Mouse (Mus musculus): ENCODE results near the gene Ttc28.

The Ttc28 gene

DNA sequence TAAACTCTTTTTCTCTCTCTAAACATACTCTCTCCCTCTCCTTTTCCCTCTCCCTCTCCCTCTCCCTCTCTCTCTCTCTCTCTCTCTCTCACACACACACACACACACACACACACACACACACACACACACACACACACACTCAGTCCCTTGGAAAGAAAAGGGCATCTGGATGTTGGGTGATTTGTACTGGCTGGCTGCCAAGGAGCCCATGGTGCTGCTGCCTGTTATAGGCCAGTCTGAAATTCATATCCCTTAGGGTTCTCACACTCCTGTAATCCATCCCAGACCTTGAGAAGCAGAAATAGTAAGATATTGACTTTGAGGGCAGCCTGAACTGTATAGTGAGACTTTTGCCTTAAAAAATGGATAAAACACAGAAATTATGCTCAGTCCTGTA, 4.9 kb upstream of the Ttc28 start:
- no peak for TF ChIP-seq GATA4 (IDR thresholded peaks at IDR 0.05; ENCODE audit: insufficient replicate concordance, low read length)

DNA sequence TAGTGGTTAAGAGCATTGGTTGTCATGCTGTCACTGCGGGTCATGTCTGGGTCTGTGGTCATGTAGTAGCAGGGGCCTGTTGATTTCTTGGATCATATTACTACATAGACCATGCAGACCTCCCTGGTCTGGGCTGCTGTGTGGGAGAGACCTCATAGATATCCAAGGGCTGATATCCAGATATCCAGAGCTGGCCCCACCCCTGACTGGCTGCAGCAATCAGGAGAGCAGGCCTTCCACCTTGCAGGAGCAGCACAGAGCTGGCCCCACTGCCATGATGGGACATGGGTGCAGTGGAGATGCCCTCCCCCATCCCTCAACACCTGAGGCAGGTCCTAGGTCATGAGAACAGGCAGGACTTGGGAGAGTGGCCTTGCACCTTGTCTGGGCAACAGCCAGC, 4.3 kb upstream of the Ttc28 start:
- TF ChIP-seq GATA4 (IDR thresholded peaks at IDR 0.05; ENCODE audit: insufficient replicate concordance, low read length): no peak

DNA sequence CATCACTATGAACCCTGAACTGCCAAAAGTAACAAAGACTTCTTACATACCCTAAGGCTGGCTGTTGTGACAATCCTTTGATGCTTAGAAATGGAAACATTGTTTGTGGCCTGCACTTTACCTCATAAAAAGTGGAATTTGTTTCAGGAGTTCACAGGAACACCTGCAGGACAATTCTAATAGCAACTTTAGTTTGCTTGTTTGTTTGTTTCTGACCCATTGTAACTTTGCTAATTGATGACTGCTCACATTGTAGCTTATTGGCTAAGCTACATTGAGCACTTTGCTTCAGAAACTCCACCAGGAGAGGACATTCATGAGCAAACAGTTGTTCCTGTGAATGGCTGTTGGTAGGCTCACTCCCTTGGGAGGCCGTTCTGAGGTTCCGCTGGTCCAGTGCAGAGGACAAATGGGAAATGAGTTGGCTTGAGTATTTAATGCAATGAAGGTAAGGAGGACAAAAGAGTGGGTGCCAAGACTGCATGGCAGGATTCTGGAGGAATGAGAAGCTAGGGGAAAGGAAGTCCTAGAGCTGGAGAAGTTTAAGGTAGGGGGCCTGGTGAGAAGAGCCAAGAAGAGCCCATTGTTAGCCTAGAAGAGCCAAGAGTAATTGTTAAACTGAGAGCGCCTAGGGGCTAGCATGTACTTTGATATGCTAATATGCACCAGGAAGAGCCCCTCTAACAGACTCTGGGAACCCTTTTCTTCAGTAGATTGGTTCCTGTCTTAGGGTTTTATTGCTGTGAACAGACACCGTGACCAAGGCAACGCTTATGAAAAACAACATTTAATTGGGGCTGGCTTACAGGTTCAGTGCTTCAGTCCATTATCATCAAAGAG, 1.7 kb upstream of the Ttc28 start:
- no peak for TF ChIP-seq GATA4 (IDR thresholded peaks at IDR 0.05; ENCODE audit: insufficient replicate concordance, low read length)

DNA sequence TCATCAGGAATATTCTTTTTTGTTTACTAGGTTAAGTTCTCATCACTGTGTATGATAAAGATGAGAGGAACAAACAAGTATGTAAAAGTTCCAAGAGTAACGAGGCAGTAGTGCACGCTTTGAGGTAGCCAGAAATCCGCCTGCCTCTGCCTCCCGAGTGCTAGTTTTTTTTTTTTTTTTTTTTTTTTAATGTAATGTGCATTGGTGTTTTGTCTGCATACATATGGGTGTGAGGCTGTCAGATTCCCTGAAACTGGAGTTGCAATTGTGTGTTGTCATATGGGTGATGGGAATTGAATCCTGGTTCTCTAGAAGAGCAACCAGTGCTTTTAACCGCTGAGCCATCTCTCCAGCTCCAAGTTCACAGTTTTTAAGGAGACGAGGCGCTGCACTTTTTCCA, 561 bp upstream of the Ttc28 start:
- no peak for TF ChIP-seq GATA4 (IDR thresholded peaks at IDR 0.05; ENCODE audit: insufficient replicate concordance, low read length)

DNA sequence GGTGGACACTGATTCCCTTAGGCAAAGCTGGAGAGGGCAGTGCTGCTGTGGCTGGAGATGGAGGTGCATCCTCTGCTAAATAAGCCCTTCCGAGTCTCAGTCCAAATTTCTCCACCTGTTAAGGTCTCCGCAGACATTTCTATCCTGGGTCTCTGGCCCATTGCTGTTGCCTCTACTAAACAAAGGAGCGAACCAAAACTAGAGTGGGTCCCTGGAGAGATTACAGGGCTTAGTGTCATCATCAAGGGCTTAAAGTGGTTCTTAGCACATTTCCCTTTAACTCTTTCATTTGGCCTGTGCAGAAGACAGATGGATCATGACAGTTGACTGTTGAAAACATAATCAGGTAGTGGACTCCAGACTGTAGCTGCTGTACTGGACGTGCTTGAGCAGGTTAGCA, 9.0 kb downstream of the Ttc28 start:
- no peak for TF ChIP-seq GATA4 (IDR thresholded peaks at IDR 0.05; ENCODE audit: insufficient replicate concordance, low read length)

DNA sequence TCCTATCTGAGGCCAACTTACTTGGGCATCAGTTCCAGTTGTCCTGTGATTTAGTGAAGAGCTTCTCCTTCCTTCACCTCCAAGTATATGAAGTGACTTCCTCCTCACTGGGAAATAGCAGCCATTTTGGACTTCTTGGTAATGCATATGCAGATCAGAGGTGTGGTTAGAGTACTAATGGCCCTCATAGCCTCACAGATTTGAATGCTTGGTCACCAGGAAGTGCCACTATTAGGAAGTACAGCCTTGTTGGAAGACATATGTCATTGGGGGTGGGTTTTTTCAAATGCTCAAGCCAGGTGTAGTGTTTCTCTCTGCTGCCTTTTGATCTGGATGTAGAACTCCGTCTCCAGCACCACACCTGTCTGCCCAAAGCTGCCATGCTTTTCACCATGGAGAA, 10.3 kb downstream of the Ttc28 start:
- TF ChIP-seq GATA4 (IDR thresholded peaks at IDR 0.05; ENCODE audit: insufficient replicate concordance, low read length): no peak

DNA sequence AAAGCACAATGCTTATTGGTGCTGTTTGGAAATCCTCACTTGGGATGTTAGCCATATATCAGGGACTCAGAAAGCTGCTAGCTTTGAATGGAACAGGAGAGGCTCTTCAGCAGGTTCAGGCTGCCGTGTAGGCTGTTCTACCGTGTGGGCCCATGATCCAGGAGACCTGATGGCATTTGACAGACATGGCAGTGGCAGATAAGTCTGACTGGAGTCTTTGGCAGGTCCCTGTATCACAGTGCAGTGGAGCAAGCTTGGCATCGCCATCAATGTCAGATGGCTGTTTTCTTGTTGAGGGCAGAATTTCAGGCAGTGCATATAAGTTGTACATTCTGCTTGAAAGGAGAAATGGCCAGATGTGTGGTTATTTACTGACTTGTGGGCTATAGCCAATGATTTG, 11.0 kb downstream of the Ttc28 start:
- TF ChIP-seq GATA4 (IDR thresholded peaks at IDR 0.05; ENCODE audit: insufficient replicate concordance, low read length): no peak

DNA sequence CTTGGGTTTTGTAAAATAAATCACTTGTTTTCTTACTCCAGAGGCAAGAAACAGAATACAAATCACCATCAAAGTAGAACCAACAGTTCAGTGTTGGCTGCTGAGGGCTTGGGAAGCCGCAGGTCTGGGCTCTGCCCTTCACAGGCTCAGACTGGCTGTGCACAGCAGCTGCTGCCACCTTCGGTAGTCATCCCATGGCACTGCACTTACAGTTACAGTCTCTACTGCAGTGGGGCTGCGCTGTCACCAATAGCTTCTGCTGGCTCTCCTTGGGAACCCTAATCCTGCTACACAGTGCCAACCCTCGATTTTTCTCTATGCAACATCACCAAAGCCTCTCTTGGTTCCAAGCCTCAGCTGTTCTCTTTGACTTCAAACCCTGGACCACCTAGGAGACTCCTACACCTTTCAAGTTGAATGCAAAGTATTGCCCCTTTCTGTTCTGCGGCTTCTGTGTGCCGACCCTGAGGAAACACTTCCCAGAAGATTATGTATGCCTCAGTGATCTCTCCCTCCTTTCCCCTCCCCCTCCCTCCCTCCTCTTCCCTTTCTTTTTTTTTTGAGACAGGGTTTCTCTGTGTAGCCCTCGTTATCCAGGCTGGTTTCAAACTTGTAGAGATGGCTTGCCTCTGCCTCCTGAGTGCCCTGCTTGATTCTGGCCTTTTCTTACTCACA, 17.6 kb downstream of the Ttc28 start:
- no peak for TF ChIP-seq GATA4 (IDR thresholded peaks at IDR 0.05; ENCODE audit: insufficient replicate concordance, low read length)

DNA sequence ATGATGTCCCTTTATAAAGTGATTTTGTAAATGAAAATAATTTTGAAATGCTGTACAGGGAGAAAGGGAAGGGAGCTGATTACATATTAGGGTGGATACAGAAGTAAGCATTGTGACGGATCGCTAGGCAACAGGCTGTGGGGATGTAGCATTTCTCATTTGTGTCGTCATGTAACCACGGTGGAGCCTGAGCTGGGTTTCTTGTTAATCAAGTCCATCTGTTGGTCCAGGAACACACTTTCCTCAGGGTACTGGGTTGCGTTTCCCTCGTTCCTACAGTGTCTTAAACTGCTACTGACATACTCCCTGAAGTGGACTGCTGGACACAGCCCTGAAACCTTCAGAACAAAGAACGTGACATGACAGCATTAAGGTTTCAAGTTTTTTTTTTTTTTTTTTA, 18.6 kb downstream of the Ttc28 start:
- TF ChIP-seq GATA4 (IDR thresholded peaks at IDR 0.05; ENCODE audit: insufficient replicate concordance, low read length): no peak

DNA sequence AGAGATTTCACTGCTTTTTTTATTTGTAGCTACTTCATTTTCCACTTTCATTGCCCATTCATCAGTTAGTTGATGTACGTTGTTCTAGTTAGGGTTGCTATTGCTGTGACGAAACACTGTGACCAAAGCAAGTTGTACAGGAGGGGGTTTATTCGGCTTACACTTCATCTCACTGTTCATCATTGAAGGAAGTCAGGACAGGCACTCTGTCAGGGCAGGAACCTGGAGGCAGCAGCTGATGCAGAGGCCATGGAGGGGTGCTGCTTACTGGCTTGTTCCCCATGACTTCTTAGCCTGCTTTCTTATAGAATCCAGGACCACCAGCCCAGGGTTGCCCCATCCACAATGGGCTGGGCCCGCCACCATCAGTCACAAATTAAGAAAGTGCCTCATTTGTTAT, 19.2 kb downstream of the Ttc28 start:
- no peak for TF ChIP-seq GATA4 (IDR thresholded peaks at IDR 0.05; ENCODE audit: insufficient replicate concordance, low read length)

DNA sequence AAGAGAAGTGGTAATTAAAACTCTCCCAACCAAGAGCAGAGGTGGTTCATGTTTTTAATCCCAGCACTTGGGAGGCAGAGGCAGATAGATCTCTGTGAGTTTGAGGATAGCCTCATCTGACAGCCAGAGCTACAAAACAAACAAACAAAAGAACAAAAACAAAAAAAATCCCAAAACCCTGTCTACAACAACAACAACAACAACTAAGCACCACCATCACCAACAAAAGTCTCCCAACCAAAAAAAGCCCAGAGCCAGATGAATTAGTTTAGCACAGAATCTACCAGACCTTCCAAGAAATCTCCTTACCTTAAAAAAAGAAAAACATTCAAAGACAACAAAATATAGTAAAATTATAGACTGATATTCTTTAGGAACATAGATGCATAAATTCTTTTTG, 20.7 kb downstream of the Ttc28 start:
- no peak for TF ChIP-seq GATA4 (IDR thresholded peaks at IDR 0.05; ENCODE audit: insufficient replicate concordance, low read length)

DNA sequence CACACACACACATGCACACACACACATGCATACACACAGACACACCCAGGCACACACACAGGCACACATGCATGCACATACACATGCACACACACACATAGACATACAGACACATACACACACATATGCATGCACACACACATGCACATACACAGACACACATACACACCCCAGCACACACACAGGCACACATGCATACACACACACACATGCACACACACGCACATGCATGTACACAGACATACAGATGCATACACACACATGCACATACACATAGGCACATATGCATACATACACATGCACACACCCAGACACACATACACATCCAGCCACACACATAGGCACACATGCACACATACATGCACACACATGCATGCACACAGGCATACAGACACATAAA, 27.1 kb downstream of the Ttc28 start:
- TF ChIP-seq GATA4 (IDR thresholded peaks at IDR 0.05; ENCODE audit: insufficient replicate concordance, low read length): no peak

DNA sequence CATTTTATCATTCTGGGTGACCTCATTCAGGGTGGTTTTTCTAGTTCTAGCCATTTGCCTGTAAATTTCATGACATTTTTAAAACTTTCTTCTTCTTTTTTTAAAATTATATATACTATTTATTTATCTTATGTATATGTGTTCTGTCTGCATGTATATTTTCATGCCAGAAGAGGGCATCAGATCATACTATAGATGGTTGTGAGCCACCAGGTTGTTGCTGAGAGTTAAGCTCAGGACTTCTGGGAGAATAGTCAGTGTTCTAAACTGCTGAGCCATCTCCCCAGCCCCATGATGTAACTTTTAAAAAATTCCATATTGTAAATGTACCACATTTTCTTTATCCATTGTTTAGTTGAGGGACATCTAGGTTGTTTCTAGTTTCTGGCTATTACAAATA, 29.3 kb downstream of the Ttc28 start:
- no peak for TF ChIP-seq GATA4 (IDR thresholded peaks at IDR 0.05; ENCODE audit: insufficient replicate concordance, low read length)

DNA sequence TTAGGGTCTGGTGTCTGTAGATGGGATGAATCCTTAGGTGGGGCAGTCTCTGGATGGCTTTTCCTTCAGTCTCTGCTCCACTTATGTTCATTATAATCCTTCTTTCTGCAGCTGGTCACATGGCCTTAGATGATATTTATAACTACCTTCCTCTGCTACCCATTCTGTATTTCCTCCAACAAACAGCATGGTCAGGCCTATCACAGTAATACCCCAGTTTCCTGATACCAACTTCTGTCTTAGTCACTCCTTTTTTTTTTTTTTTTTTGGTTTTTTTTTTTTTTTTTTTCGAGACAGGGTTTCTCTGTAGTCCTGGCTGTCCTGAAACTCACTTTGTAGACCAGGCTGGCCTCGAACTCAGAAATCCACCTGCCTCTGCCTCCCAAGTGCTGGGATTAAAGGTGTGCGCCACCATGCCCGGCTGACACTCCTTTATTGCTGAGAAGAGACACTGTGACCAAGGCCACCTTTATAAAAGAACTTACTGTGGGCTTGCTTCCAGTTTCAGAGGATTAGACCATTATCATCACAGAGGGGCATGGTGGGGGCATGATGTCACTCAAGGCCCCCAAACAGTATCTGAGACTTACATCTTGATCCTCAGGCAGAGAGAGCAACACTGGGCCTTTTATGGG, 30.5 kb downstream of the Ttc28 start:
- no peak for TF ChIP-seq GATA4 (IDR thresholded peaks at IDR 0.05; ENCODE audit: insufficient replicate concordance, low read length)

DNA sequence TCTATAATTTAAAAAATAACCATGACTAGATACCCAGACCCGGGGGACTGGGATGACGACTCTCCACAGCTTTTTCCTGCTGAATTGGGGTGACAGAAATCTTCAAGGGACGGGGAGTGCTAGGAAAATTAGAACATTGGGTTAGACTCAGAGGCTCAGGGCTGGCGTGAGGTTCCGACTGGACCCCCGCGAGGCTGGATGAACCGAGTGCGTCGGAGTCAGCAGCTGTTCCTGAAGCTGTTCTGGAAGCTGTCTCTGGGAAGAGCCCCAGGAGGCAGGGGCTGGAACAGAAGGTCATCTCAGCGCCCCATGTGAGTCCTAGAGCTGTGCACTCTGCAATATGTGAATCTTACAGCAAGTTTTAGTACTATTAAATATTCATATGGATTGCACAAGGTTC, 35.3 kb downstream of the Ttc28 start:
- no peak for TF ChIP-seq GATA4 (IDR thresholded peaks at IDR 0.05; ENCODE audit: insufficient replicate concordance, low read length)

DNA sequence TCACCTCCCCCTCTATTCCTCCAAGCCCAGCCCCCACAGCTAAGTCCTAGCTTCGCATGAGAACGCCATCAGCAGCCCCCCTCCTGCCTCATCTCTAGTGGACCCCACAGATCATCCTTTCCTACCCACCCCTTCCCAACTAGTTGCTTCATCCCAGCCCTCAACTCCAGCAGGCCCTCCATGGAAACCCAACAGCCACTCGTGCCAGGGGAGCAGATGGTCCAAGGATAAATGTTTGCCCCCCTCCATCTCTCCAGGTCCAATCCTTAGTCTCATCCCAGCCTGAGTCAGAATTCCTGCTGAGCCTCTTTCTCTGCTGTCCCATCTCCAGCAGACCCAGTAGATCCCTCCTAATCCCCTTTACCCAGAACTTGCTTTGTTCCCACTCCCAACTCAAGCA, 36.6 kb downstream of the Ttc28 start:
- TF ChIP-seq GATA4 (IDR thresholded peaks at IDR 0.05; ENCODE audit: insufficient replicate concordance, low read length): no peak
